Mouse (Mus musculus): ENCODE data around the gene Ccdc148. TPM values are rescaled to one million over a fixed set of nuclear protein-coding genes. Genes with fewer than 3 reads are reported as not detected.

Gene Ccdc148
- polyA plus RNA-seq (2012; rRNA removed) = 0.92 and 0.99 TPM in 2 replicates

GRCm38 (mm10) chr2:59160605-59160963 is at the start of gene Ccdc148, which contains the start of gene Pkp4:
Gene Ccdc148, minus strand, starts transcription at chr2:59160683.
Gene Pkp4, plus strand, starts transcription at chr2:59160850.
- peak; percentile 85 for DNase-seq (ENCODE audit: low spot score)

DNA sequence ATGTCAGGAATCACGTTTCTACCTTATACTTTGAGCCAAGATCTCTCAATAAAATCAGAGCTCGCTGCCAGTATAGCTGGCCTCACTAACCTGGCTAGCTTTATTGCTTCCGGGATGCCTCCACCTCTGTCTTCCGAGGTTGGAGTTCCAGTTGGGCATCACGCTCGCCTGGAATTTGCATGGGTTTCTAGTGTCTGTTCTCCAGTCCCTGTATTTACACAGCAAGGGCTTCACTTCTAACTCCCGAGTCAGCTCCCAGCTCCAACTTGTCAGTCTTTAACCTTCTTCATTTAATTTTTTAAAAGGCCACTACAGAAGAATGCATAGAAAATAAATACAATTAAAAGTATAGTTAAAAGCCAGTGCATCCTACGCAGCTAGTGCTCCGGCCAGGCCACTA is 47.8 kb upstream of the Ccdc148 start:
- no peak for DNase-seq (ENCODE audit: low spot score)

DNA sequence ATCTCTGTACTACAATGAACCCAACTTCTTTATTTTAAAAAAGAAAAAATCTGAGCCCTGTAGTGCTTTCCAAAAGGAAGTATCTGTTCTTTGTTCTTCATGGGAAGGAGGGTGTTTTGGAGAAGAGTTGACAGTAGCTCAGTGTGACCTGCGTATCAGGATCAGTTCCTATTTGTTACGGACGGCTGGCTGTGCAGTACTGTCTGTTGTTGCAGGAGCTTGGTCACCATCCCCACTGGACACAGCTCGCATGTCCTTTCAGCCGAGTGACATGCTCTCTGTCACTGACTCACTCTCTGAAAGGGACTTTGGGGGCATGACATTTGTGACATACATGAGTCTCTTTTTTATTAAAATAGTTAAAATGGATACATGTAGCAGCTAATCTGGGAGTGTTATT is 47.2 kb upstream of the Ccdc148 start:
- DNase-seq (ENCODE audit: low spot score) = no peak

- no peak for DNase-seq (ENCODE audit: low spot score)
Measured at GRCm38 (mm10) chr2:59207240-59207639, 46.8 kb upstream of the Ccdc148 start.

GRCm38 (mm10) chr2:59206190-59206589 is 45.7 kb upstream of the Ccdc148 start:
- no peak for DNase-seq (ENCODE audit: low spot score)

- no peak for DNase-seq (ENCODE audit: low spot score)
Measured at GRCm38 (mm10) chr2:59205092-59205491, 44.6 kb upstream of the Ccdc148 start.

GRCm38 (mm10) chr2:59203627-59204425 is 43.3 kb upstream of the Ccdc148 start:
- DNase-seq (ENCODE audit: low spot score) = no peak

GRCm38 (mm10) chr2:59202930-59203329 is 42.4 kb upstream of the Ccdc148 start:
- DNase-seq (ENCODE audit: low spot score) = no peak

DNA sequence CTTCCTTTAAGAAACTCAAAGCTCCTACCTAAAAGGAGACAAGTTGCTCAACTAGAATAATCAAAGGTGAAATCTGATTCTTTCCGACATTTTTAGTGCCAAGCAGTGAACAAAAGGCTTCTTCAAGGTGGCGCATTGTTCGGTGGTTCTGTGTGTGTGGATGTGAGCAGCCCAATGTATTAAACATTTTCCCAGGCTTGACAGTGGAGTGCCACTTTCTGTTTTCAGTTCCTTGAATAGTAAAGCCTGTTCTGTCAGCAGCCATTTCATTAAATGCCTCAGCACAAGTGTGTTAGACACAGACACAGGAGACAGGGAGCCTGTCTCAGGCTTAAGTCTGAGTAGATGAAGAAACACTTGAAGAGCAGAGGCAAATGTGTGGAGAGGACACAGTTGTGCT is 40.0 kb upstream of the Ccdc148 start:
- no peak for DNase-seq (ENCODE audit: low spot score)

GRCm38 (mm10) chr2:59199476-59199976 is 39.0 kb upstream of the Ccdc148 start:
- DNase-seq (ENCODE audit: low spot score) = no peak

- DNase-seq (ENCODE audit: low spot score) = no peak
Measured at GRCm38 (mm10) chr2:59197156-59197555, 36.7 kb upstream of the Ccdc148 start.

- no peak for DNase-seq (ENCODE audit: low spot score)
Measured at GRCm38 (mm10) chr2:59193117-59193516, 32.6 kb upstream of the Ccdc148 start.

GRCm38 (mm10) chr2:59191466-59191865 is 31.0 kb upstream of the Ccdc148 start:
- no peak for DNase-seq (ENCODE audit: low spot score)

GRCm38 (mm10) chr2:59190186-59190585 is 29.7 kb upstream of the Ccdc148 start:
- DNase-seq (ENCODE audit: low spot score) = no peak

- DNase-seq (ENCODE audit: low spot score) = no peak
Measured at GRCm38 (mm10) chr2:59189661-59190185, 29.2 kb upstream of the Ccdc148 start.

DNA sequence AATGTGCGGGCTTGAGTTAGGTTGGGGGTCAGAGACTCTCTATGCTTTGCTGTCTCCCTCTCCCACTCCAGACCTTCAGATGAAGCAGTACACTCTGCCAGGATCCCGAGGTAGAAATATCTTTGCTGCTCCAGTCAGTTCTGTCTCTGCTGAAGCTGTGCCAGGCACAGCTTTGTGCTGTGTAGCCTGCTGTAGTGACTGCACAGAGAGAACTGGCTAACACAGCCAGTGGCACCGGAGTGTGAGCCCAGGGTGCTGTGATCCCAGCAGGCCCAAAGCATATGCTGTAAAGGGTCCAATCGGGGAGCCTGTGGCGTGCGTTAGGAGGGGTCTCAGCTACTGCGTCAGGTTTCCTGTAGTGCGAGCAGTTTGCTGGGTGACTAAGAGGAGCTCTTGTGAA is 27.8 kb upstream of the Ccdc148 start:
- no peak for DNase-seq (ENCODE audit: low spot score)

GRCm38 (mm10) chr2:59186966-59187365 is 26.5 kb upstream of the Ccdc148 start:
- DNase-seq (ENCODE audit: low spot score) = no peak

GRCm38 (mm10) chr2:59186122-59186521 is 25.6 kb upstream of the Ccdc148 start:
- DNase-seq (ENCODE audit: low spot score) = no peak

DNA sequence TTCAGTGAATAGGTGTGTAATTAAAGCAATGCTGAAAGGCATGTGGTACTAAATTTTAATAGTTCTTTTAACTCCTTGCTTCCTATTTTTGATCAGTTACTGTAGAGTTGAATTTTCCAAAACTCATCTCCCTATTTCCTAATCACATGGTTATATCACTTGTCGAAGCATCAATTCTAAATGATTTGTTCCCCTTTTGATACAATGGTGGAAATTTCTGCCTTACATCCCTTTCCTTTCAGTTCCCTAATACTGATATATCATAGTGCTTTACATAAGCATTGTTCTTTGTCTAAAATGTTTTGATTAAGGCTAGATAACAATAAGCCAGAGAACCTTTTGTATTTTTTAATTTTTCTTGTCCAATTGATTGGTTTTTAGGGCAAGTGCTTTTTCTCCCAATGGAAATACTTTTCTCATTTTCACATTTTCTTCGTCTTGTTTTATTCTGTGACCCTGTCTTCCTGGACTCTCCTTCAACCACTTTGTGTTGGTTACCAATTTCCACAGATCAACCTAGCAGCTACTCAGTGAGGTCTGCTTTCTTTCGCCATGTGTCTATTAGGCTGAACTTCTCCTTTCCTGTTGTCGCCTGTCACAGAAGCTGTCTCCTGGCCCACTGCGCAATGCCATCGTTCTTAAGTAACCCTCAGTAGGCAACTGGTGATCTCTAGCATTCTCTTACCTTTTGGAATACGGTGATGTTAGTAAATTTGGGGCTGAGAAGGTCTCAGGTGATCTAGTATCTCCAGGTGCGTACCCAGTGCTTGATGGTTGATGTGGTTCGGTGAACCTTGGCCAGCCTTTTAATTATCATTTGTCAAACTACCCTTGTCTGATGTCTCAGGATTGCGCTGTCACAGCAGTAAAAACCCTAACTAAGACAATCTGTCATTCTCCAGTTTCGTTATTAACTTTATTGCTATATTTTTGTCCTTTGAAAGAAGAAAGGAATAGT is 23.9 kb upstream of the Ccdc148 start:
- no peak for DNase-seq (ENCODE audit: low spot score)

- no peak for DNase-seq (ENCODE audit: low spot score)
Measured at GRCm38 (mm10) chr2:59183541-59183940, 23.1 kb upstream of the Ccdc148 start.

DNA sequence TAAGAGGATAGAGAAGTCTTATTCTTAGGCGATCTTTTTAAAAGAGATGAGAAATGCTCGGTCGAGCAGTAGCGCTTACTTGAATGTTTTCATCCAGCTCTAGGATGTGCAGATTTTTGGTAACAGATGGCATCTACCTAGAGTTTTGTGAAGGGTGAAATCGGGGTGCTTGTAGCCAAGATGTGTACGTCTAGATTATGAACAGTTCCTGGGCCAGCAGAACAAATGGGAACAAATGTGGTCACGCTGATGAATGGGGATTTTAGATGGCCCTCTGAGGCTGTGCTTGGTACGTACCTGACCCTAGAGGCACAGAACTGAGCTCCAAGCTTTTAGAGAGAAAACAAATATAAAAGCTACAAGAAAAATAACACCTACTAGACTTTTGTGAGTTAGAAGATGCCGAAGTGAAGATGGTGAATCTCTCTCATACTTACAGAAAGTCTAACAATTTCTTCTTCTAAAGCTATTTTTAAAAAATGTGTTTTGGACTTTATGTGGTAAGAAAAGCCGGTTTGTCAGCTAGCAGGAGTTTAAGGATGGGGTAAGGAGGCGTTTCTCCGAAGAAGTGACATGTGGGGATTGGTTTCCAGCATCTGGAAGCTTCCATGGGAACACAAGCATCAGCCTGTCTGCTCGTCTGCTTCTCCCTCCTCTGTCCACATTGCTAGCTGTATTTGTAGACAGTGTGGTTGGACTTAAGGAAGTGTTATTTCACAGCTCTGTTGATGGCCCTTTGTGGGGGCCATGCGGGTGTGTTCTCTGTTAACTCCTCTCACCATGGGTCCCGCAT is 21.0 kb upstream of the Ccdc148 start:
- no peak for DNase-seq (ENCODE audit: low spot score)

Measured in urinary bladder, adult 2 months (tissue).